Mouse (Mus musculus) thymus, postnatal 0 days (tissue): ENCODE results near the gene Esp38. TPM values are rescaled to one million over a fixed set of nuclear protein-coding genes. Genes with fewer than 3 reads are reported as not detected.
"Not testable (repeated sequence)": the region's sequence is repeated elsewhere in the genome, so short reads cannot be mapped to it uniquely, and the experiment has no call there.

ENCODE experiments used
- DNase-seq: peaks from one replicate; pipeline ENCODE4 v3.0.0-alpha.2; 2015; ENCODE audit warnings: low spot score
- polyA plus RNA-seq: library from polyadenylated mRNA; unstranded; fragments of >200 nt; fragmentation: Nextera tagmentation; extraction: Ambion mirVana; gene quantifications from 2 replicates; pipeline ENCODE4 v1.2.1, GENCODE M21; 2015

Esp38 gene
- polyA plus RNA-seq: not detected in 2 replicates

DNA sequence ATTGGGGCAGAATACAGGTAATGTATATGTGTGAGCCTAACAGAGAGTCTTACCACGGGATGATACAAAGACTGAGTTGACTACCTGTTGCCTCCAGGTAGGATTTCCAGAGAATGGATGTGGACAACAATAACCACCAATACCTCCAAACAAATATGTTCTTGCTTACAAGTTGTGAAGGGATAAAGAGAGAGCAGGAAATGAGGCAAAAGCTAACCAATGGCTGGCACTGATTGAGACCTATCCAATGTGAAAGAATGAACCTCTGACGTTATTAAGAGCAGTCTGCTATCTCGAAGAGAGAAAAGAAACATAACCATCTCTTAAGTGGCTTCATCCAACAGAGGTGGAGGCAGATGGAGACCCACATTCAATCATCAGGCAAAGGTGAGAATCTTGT, at the start of gene Esp38:
Gene Esp38, plus strand, starts transcription at position 301 of the 400 bp plus-strand sequence.
- no peak for DNase-seq

DNA sequence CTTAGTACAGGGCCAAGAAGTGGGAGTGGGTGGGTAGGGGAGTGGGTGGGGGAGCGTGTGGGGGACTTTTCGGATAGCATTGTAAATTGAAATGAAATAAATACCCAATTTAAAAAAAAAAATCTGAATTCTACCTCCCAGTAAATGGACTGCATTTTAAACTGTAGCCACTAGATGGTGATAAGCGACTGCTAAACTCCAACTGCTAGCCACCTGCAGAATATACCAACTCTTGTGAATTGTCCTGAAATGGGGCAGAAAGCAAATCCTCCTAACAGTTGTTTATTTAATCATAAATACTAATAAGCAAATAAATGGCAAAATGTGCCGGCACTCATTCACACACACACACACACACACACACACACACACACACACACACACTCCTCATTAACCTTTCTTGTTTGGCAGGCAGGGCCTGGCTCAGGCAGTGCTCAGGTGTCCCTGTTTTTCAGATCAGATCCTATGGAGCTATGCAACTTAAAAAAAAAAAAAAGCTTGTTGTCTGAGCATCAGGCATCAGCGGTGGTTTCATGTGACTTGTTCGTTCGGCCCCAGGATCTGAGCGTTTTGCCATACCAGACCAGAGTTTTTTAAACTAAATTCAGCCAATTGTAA, 47.3 kb upstream of the Esp38 start:
- DNase-seq: not testable (repeated sequence)

Other genes starting within 250 kb of the Esp38 start
- gene AC192777.2, start 144.9 kb downstream of the Esp38 start, polyA plus RNA-seq: not detected in 2 replicates